Mouse (Mus musculus) adrenal gland, postnatal 36 days (tissue): Measurements from ENCODE around the gene Aqp11. TPM values are rescaled to one million over a fixed set of nuclear protein-coding genes. Genes with fewer than 3 reads are reported as not detected.

ENCODE experiments used
- DNase-seq, 2 experiments: peaks; one replicate each; pipeline ENCODE4 v3.0.0; 2021; ENCODE audit warnings: mixed read lengths in 1 of 2
- total RNA-seq, 2 experiments: library from RNA; stranded (reverse); gene quantifications; 2 replicates each; pipeline ENCODE4 v1.2.3; 2021

The Aqp11 gene
- total RNA-seq, 2 experiments from 2014 or later = 2.9 to 3.8 TPM

DNA sequence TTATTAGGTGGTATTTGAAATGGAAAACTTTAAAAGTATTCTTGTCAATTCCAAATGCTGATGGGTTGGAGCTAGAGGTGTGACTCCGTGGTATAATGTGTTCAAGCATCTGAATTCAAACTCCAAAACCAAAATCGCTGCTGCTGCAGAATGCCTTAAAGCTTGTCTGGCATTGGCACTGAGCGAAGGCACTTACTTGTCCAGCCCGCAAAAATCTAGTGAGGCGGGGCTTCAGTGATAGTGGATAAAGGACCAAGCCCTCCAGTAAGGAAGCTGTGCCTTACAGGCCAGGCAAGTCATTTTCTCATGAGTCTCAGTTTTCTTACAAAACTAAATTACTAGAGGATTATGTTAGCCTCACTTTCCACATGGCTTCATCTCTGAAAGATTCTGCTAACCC lies 30.3 kb downstream of the Aqp11 start:
- DNase-seq = no peak

DNA sequence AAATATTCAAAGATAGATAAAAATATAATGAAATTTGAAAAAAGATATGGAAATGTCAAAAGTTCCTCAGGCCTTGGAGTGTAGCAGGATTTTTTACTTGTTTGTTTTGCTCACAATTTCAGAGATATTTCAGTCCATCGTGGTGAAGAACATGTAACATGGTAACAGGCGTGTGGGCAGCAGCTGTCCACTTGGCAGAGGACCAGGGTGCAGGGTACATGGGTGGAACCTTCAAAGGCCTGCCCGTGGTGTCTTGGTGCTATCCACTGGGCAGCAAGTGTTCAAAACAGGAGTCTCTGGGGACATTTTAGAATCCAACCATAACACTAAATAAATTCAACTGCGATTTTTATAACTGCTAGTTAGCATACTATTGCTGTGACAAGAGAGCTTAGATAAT lies 31.0 kb downstream of the Aqp11 start:
- DNase-seq = peak; percentile 5 to 37

DNA sequence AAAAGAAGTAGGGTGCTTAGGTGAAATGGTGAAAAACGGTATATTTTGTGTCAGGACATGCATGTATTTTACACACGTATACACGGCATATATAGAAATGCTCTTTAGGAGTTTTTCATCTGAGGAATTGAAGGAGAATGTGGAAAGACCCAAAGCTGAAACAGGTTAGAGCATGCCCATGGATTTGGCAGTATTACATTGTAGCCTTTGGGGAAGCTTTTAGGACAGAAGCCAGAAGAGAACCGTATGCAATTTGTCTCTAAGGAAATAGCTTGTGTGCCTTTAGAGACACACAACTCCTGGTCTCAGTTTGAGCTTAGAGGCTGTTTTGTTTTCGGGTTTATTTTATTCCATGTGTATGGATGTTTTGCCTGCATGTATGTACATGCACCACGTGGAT lies 37.0 kb downstream of the Aqp11 start:
- no peak for DNase-seq

DNA sequence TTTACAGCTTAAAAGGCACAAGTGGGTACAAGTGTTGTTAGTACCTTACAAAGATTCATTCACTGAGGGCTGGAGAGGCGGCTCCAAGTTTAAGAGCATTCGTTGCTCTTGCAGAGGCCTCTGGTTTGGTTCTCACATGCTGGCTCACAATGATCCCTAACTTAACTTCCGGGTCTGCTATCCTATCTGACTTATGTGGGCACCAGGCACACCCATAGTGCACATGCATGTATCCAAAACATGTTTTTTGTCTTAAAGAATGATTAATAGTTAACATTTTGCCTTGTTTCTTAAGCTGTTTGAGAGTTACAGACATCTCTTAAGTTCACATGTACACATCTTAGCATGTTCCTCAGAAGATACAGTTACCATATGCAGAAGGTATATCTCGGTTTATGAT lies 37.9 kb downstream of the Aqp11 start:
- DNase-seq = no peak

DNA sequence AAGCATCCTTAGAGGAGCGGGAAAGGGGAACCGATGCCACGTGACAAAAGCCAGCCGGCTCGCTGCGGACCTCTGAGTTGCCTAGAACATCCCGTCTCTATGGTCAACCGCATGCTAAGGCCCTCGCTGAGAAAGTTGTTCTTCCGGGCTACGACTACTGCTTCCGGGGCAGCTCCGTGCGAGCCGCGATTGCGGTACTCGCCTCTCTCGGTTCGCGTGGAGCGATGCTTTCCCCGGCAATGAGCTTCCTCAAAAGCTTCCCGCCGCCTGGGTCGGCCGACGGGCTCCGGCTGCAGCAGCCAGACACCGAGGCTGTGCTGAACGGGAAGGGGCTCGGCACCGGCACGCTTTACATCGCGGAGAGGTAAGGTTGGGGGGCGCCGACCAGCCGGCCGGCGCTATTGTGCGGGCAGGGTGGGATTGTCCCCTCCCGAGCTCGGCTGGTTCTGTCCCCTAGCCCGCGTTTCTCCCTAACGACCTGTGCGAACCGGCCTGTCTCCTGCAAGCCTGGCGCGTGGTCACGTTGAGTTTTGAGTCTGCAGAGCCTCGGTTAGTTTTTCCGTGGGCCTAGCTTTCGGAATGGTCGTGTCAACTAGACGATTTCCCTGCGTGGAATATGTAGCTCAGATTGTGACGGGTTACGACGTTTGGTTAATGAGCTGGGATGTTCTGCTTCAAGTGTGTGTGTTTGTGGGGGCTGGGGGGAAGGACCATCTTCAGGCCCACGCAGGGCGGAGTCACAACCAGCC lies 41.4 kb downstream of the Aqp11 start, which contains the start of gene Clns1a:
Gene Clns1a, plus strand, starts transcription at position 129 of the 749 bp plus-strand sequence.
- DNase-seq = peak; percentile 94 to 96

DNA sequence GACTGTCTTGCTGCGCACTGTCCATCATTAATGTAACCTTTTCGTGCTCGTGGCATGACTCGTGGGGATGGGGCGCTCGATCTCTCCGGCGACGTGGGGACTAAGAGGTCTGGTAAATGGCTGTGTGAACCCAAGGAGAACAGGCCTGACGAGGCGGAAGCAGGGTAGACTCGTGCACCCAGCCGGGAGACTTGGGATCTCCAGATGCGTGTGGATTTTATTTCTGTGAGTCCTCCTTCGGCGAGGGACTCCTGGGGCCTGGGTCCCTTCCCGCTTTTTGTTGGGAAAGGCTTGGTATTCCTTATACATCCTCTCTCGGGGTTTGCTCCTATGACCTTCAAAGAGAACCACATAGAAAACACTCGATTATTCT lies 42.0 kb downstream of the Aqp11 start:
- no peak for DNase-seq

DNA sequence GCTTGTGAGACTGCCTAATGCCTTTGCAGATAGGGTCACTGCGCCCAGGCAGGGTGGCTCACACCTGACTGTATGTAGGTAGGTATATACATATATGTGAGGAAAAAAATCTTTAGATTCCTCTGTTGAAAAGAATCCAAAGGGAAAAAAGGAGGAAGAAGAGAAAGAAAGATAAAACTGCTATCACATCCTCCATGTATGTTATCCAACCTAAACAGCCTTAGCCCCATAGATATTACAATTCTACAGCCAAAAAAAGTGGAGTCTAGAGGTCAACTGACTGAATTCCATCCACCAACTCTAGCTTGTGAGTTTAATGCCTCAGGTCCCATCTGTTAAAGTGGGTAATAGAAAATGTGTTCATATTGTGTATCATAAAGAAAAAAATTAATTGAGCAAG lies 42.6 kb downstream of the Aqp11 start:
- no peak for DNase-seq

DNA sequence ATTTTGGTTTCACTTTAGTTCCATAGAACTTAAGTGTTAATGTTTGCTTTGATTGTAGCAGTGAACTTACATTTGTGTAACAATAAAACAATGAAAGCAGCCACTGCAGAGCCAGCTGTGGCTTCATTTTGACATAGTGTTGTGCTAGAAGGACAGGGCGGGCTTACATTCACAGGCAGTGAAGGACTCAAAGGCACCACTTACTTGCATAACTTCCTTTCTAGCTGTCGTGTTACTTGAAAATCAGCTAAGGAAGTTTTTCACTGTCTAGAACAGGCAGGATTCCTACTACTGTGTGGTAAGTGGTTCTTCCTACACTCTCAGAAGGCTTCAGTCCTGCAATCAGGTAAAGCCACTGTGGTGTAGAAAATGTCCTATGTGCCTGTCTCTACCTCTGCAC lies 50.3 kb downstream of the Aqp11 start:
- DNase-seq = no peak

DNA sequence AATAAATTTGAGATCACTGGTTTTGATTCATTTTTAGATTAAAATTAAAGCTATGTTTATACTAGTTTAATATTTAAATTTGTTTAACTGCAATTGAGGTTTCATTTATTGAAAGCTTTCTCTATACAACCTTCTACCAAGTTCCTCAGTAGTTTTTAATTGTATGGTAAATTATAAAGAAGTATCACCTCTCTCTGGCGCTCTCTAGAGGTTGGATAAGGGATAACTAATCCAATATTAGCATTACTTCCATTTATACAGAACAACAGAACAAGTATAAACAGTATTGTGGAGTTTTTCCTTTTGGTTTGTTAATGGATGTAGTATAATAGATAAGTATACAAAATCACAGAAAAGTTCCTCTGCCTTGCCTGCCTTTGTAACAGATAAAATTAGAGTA lies 58.9 kb downstream of the Aqp11 start:
- DNase-seq = no peak

Other genes starting within 250 kb of the Aqp11 start
- gene Aamdc, start 158.8 kb downstream of the Aqp11 start, total RNA-seq = 10 to 100 TPM; 32.2 to 40.7 TPM
- gene Rsf1, start 158.4 kb downstream of the Aqp11 start, total RNA-seq = 10 to 100 TPM; 25.8 to 30.5 TPM
- gene Clns1a, start 41.7 kb downstream of the Aqp11 start, total RNA-seq = 10 to 100 TPM; 55.6 to 58.4 TPM
- 10 to 100 TPM; 18.8 to 25.0 TPM for gene Pak1, start 50.3 kb upstream of the Aqp11 start, total RNA-seq
- gene Gdpd4, start 181.7 kb upstream of the Aqp11 start, total RNA-seq = not detected